Mouse (Mus musculus) fat pad, adult 2 months (tissue): ENCODE measurements at regions not wholly inside any gene's neighbourhood (a gene's known extent, or its start where the extent isn't known, plus 50 kb on each side); places are given as distances from the start of the nearest gene placed in this dataset.

ENCODE experiments used
- DNase-seq: peaks from one replicate; pipeline ENCODE4 v3.0.0-alpha.2; 2011; ENCODE audit warnings: low read depth, low spot score; ENCODE audit errors: extremely low read depth

GRCm38 (mm10) chr5:51156901-51157300, 410.6 kb downstream of the Ppargc1a start:
- no peak for DNase-seq

GRCm38 (mm10) chr5:51144842-51145241, 422.7 kb downstream of the Ppargc1a start:
- no peak for DNase-seq

GRCm38 (mm10) chr5:51125091-51125490, 442.4 kb downstream of the Ppargc1a start:
- DNase-seq, result no peak

GRCm38 (mm10) chr5:51110006-51110405, 457.5 kb downstream of the Ppargc1a start:
- DNase-seq, result no peak

GRCm38 (mm10) chr5:51108737-51109136, 458.8 kb downstream of the Ppargc1a start:
- no peak for DNase-seq

GRCm38 (mm10) chr5:51108181-51108580, 459.3 kb downstream of the Ppargc1a start:
- DNase-seq, result no peak

GRCm38 (mm10) chr5:51099902-51100301, 467.6 kb downstream of the Ppargc1a start:
- no peak for DNase-seq

GRCm38 (mm10) chr5:51072674-51073468, 494.7 kb downstream of the Ppargc1a start:
- no peak for DNase-seq

- no peak for DNase-seq
Measured at GRCm38 (mm10) chr5:51072146-51072545, 495.4 kb downstream of the Ppargc1a start.

- no peak for DNase-seq
Measured at GRCm38 (mm10) chr5:51069668-51070067, 497.9 kb downstream of the Ppargc1a start.

- DNase-seq, result no peak
Measured at GRCm38 (mm10) chr5:51045872-51046271, 521.7 kb downstream of the Ppargc1a start.

GRCm38 (mm10) chr5:51041541-51042217, 525.8 kb downstream of the Ppargc1a start:
- DNase-seq, result no peak

GRCm38 (mm10) chr5:51040926-51041325, 526.6 kb downstream of the Ppargc1a start:
- DNase-seq, result no peak

GRCm38 (mm10) chr5:51040463-51040862, 527.1 kb downstream of the Ppargc1a start:
- no peak for DNase-seq

GRCm38 (mm10) chr5:51039713-51040178, 527.8 kb downstream of the Ppargc1a start:
- DNase-seq, result no peak

GRCm38 (mm10) chr5:51036450-51036990, 531.0 kb downstream of the Ppargc1a start:
- no peak for DNase-seq

- DNase-seq, result no peak
Measured at GRCm38 (mm10) chr5:51028966-51029365, 538.6 kb downstream of the Ppargc1a start.

GRCm38 (mm10) chr5:50990822-50991537, 576.5 kb downstream of the Ppargc1a start:
- DNase-seq, result no peak
